Mouse (Mus musculus): Measurements from ENCODE around the gene Olfr974.

GRCm38 (mm10) chr9:39907036-39907435 lies 30.3 kb upstream of the Olfr974 start, which contains the start of gene Olfr229:
- TF ChIP-seq POLR2A (IDR thresholded peaks at IDR 0.05; ENCODE audit: low read depth, low read length) (no peak), RCOR1 (conservative IDR thresholded peaks at IDR 0.05; ENCODE audit: low read depth, low read length) (no peak), CTCF (conservative IDR thresholded peaks at IDR 0.05 in 1 of 2, IDR thresholded peaks at IDR 0.05 in 1 of 2; ENCODE audit: low read depth in 2 of 2, low read length in 2 of 2) (no peak), POLR2AphosphoS2 (IDR thresholded peaks at IDR 0.05; ENCODE audit: low read depth, low read length) (no peak), CHD1 (IDR thresholded peaks at IDR 0.05; ENCODE audit: low read depth, low read length) (no peak), JUND (conservative IDR thresholded peaks at IDR 0.05; ENCODE audit: low read depth, low read length) (no peak), USF2 (conservative IDR thresholded peaks at IDR 0.05; ENCODE audit: low read depth, low read length) (no peak), MAX (IDR thresholded peaks at IDR 0.05; ENCODE audit: low read length) (no peak), SMC3 (IDR thresholded peaks at IDR 0.05; ENCODE audit: low read depth, low read length) (no peak)
